Mouse (Mus musculus) embryonic facial prominence, embryonic 13.5 days (tissue): ENCODE results near the gene Apol6. TPM values are rescaled to one million over a fixed set of nuclear protein-coding genes. Genes with fewer than 3 reads are reported as not detected.
A peak's percentile ranks its signal among the peaks of the same experiment; 100 is the strongest.

Source experiments
- ATAC-seq: fragments of 200-750 bp; cut with Nextera tagmentation; 2 replicates; pipeline ENCODE4 v1.8.0; 2017; ENCODE audit warnings: low read depth; ENCODE audit not compliant: insufficient number of reproducible peaks, insufficient read depth, low FRiP score, low TSS enrichment
- H3K27ac ChIP-seq: fragments of 300-500 bp; sonication (generic); 2 replicates; pipeline ENCODE4 v1.5.1; 2015; ENCODE audit warnings: moderate library complexity, mild to moderate bottlenecking, inconsistent platforms
- H3K27me3 ChIP-seq: fragments of 300-500 bp; sonication (generic); 2 replicates; pipeline ENCODE4 v1.6.1; 2015; ENCODE audit warnings: mild to moderate bottlenecking, inconsistent platforms
- H3K36me3 ChIP-seq: fragments of 300-500 bp; sonication (generic); 2 replicates; pipeline ENCODE4 v1.6.1; 2015; ENCODE audit warnings: mild to moderate bottlenecking, inconsistent platforms
- H3K4me1 ChIP-seq: fragments of 300-500 bp; sonication (generic); 2 replicates; pipeline ENCODE4 v1.6.1; 2015; ENCODE audit warnings: inconsistent platforms
- H3K4me2 ChIP-seq: fragments of 300-500 bp; sonication (generic); 2 replicates; pipeline ENCODE4 v1.6.1; 2015; ENCODE audit warnings: moderate library complexity, mild to moderate bottlenecking, inconsistent platforms
- H3K4me3 ChIP-seq: fragments of 300-500 bp; sonication (generic); 2 replicates; pipeline ENCODE4 v1.5.1; 2015; ENCODE audit warnings: mild to moderate bottlenecking, inconsistent platforms
- H3K9ac ChIP-seq: fragments of 300-500 bp; sonication (generic); 2 replicates; pipeline ENCODE4 v1.6.1; 2015; ENCODE audit warnings: mild to moderate bottlenecking, inconsistent platforms
- H3K9me3 ChIP-seq: fragments of 300-500 bp; sonication (generic); 2 replicates; pipeline ENCODE4 v1.6.1; 2016; ENCODE audit warnings: inconsistent platforms
- WGBS: fragments of 180-500 bp; shearing (Covaris S2); methylation state at CpG from one replicate; pipeline ENCODE4 v1.1.7; 2015; ENCODE audit warnings: mixed read lengths; 5-methylcytosine and 5-hydroxymethylcytosine counted together
- polyA plus RNA-seq: library from polyadenylated mRNA; unstranded; fragments of >200 nt; fragmentation: Nextera tagmentation; extraction: Ambion mirVana; gene quantifications from 2 replicates; pipeline ENCODE4 v1.2.1, GENCODE M21; 2015

Gene Apol6
- polyA plus RNA-seq, 1 experiment from 2014 or later = 0.22 TPM

DNA sequence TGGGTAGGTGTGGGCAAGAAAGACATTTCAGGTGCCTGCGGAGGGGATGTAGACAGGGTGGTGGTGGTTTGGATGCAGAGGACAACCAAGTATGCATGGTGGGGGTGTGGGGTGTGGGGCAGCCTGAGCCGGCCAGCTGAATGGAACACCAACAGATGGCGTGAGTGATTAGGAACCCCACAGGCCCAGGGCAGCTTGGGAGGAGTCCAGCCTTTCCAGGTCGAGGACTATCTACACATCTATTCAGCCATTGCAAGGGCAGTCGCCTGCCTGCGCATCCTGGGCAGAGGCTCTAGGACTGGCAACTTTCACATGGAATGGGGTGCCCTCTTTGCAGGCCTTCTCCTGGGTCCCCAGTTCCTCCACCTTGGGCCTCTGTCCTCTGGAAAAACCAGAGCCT lies 10.0 kb upstream of the Apol6 start:
- ATAC-seq = no peak
- 80% methylated on average over 6 of the region's 6 CpGs for WGBS
- H3K4me3 ChIP-seq = no peak overlapping the region
- H3K27ac ChIP-seq = peak overlapping the region; percentile 22; the same call in 1 of the 2 replicates
- no peaks in the 10 kb centered on the region for H3K36me3 ChIP-seq
- peaks cover 39% of the 10 kb centered on the region for H3K4me1 ChIP-seq
- H3K4me2 ChIP-seq = no peak overlapping the region
- no peaks in the 10 kb centered on the region for H3K9me3 ChIP-seq
- H3K27me3 ChIP-seq = no peaks in the 10 kb centered on the region
- no peak overlapping the region for H3K9ac ChIP-seq

DNA sequence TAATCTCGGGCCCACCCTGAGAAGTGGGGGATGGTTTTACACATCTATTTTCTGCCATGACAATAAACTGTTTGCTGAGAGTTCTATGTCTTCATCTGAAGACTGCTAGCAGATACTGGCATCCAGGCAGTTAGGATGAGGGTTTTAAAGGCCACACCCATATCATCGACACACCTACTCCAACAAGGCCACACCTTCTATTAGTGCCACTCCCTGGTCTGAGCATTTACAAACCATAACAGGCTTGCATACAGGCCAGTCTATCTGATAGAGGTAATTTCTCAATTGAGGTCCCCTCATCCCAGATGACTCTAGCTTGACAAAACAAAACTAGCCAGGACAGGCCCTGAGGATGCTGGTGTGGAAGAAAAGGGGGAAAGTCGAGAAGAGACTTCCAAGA lies 8.9 kb upstream of the Apol6 start:
- H3K4me2 ChIP-seq = no peak overlapping the region
- peak overlapping the region; percentile 98 for H3K27ac ChIP-seq
- 79% methylated on average over 3 of the region's 3 CpGs for WGBS
- peak overlapping the region; percentile 11; the same call in 1 of the 2 replicates for H3K9ac ChIP-seq
- H3K4me1 ChIP-seq = peaks cover 46% of the 10 kb centered on the region
- no peaks in the 10 kb centered on the region for H3K9me3 ChIP-seq
- no peaks in the 10 kb centered on the region for H3K36me3 ChIP-seq
- no peaks in the 10 kb centered on the region for H3K27me3 ChIP-seq
- ATAC-seq = no peak
- H3K4me3 ChIP-seq = no peak overlapping the region

DNA sequence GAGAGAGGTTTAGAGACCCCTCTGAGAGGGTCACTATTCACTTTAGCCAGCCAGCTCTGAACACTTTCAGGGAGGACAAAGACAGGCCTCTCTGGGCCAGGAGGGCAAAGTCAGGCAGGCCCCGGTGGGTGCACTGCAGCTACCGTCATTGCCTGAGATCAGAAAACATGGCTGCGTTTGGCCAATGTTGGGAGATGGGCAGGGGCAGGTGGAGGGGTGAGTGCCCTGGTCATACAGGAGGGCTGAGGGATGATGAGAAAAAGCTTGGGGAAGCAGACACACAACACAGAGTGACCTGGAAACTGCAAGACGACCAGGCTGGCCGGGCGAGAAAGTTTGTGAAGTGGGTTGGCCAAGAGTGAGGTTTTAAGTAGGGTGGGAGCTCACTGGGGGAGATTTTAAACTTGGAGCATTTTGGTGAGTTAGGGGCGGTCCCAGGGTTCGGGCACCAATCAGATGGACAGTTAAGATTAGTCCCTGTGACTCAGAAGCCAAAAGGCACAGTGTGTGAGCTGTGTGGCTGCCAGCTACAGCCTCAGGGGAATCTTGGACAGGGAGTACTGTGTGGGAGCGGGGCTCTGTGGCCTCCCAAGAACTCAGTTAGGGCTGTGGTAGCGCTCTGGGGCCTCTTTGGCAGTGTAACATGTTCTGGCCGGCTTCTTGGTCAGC lies 8.1 kb upstream of the Apol6 start:
- H3K9me3 ChIP-seq = no peaks in the 10 kb centered on the region
- H3K4me1 ChIP-seq = peaks cover 50% of the 10 kb centered on the region
- no peak overlapping the region for H3K4me3 ChIP-seq
- H3K36me3 ChIP-seq = no peaks in the 10 kb centered on the region
- peak; percentile 39; the same call in 1 of the 2 replicates for ATAC-seq
- no peaks in the 10 kb centered on the region for H3K27me3 ChIP-seq
- peak overlapping the region; percentile 98 for H3K27ac ChIP-seq
- H3K4me2 ChIP-seq = peak overlapping the region; percentile 2; the same call in 1 of the 2 replicates
- WGBS = 61% methylated on average over 11 of the region's 11 CpGs
- H3K9ac ChIP-seq = peak overlapping the region; percentile 57

DNA sequence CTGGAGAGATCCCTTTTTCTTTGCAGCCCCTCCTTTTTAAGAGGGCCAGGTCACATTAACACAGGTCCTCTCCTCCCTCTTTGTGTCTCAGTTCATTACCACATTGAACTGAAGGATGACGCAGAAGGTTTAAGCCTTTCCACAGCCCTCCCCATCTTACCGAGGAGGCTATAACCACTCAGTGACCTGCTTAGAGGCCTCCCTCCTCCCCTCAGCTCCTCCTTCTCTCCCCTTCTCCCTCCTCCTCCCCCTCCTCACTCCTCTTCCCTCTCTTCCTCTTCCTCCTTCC lies 7.6 kb upstream of the Apol6 start:
- no peak overlapping the region for H3K4me3 ChIP-seq
- H3K4me1 ChIP-seq = peaks cover 50% of the 10 kb centered on the region
- 31% methylated on average over 2 of the region's 2 CpGs for WGBS
- no peaks in the 10 kb centered on the region for H3K27me3 ChIP-seq
- no peak for ATAC-seq
- peak overlapping the region; percentile 98 for H3K27ac ChIP-seq
- H3K36me3 ChIP-seq = no peaks in the 10 kb centered on the region
- peak overlapping the region; percentile 57 for H3K9ac ChIP-seq
- peak overlapping the region; percentile 28; the same call in 1 of the 2 replicates for H3K4me2 ChIP-seq
- H3K9me3 ChIP-seq = no peaks in the 10 kb centered on the region

- Histone ChIP-seq H3K9me3 (no peaks in the 10 kb centered on the region), H3K4me3 (no peak overlapping the region), H3K27ac (peak overlapping the region; percentile 98), H3K4me1 (peaks cover 50% of the 10 kb centered on the region), H3K27me3 (no peaks in the 10 kb centered on the region), H3K4me2 (peak overlapping the region; percentile 28), H3K36me3 (no peaks in the 10 kb centered on the region), H3K9ac (peak overlapping the region; percentile 57)
- 13% methylated on average over 11 of the region's 11 CpGs for WGBS
- ATAC-seq = peak; percentile 85
Observed at GRCm38 (mm10) chr15:77037278-77038161, 7.0 kb upstream of the Apol6 start.

DNA sequence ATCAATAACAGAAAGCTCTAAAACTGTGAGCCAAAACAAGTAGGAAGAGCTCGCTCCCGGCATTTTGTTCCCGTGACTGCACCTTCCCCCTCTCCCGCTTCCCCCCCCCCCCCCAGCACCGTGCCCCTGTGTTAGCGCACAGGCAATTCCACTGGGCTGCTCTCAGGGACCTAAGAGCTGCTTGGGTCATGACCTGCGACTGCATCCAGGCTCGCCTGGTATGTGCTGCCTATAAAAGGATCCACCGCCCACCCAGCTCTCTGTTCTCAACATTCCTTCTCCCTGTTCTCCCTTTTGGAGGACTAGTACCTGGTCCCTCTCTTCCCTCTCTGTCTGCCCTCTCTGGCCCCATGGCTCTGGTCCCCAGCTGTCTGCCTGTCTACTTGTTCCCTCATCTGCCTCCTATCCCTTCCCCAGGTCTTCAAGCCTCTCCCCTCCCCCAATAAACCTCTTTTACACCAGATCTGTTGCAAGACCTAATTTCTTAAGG lies 5.3 kb upstream of the Apol6 start:
- ATAC-seq = no peak
- Histone ChIP-seq H3K4me2 (no peak overlapping the region), H3K4me3 (no peak overlapping the region), H3K4me1 (peaks cover 56% of the 10 kb centered on the region), H3K9ac (no peak overlapping the region), H3K9me3 (no peaks in the 10 kb centered on the region), H3K27me3 (no peaks in the 10 kb centered on the region), H3K36me3 (no peaks in the 10 kb centered on the region), H3K27ac (0 out of 2 replicates have a peak overlapping the region, but pooled peaks have one; percentile 68)
- WGBS = 53% methylated on average over 8 of the region's 9 CpGs

DNA sequence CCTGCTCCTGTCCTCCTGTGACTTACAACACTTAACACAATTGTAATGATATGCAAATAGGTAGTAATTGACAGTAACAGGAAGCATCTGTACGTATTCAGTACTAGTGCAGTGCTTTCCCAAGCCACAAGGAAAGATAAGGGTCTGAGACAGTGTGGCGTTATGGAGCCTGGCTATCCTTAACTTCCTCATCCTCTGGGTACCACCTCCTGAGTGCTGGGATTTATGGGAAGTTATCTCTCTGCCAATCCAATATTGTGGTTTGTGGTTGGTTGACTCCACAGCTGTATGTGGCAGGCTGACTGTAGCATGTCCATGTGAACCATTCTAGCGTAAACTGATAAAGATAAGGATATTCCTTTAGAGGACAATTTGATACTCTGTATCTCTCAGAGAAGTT lies 3.7 kb upstream of the Apol6 start:
- WGBS = 55% methylated on average over 3 of the region's 3 CpGs
- Histone ChIP-seq H3K4me1 (peaks cover 68% of the 10 kb centered on the region), H3K9me3 (no peaks in the 10 kb centered on the region), H3K4me2 (no peak overlapping the region), H3K4me3 (no peak overlapping the region), H3K36me3 (no peaks in the 10 kb centered on the region), H3K9ac (no peak overlapping the region), H3K27me3 (no peaks in the 10 kb centered on the region), H3K27ac (peak overlapping the region; percentile 68)
- ATAC-seq = no peak

GRCm38 (mm10) chr15:77045609-77046008 lies 1.1 kb downstream of the Apol6 start:
- no peak for ATAC-seq
- H3K9ac ChIP-seq = no peak overlapping the region
- peaks cover 25% of the 10 kb centered on the region for H3K4me1 ChIP-seq
- H3K4me3 ChIP-seq = no peak overlapping the region
- H3K36me3 ChIP-seq = no peaks in the 10 kb centered on the region
- 58% methylated on average over 10 of the region's 10 CpGs for WGBS
- no peaks in the 10 kb centered on the region for H3K9me3 ChIP-seq
- no peaks in the 10 kb centered on the region for H3K27me3 ChIP-seq
- no peak overlapping the region for H3K27ac ChIP-seq
- no peak overlapping the region for H3K4me2 ChIP-seq

DNA sequence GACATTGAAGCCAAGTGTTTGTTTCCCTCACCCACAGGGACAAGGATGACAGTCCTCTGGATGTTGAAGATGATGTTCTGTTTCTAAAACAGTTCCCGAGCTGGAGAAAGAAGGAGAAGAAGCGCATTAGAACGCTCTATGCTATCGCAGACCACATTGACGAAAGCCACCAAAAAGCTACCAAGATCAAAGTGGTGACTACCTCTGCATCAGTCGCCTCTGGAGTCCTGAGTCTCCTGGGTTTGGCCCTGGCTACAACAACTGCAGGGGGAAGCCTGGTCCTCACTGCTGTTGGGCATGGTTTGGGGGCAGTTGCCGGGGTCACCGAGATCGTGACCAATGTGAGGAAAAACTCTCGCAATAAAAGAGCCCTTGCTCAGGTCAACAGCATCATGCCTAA lies 6.0 kb downstream of the Apol6 start, which contains the start of gene Mb:
Gene Mb (minus strand): TSS at position 101 of the 400 bp plus-strand sequence.
- no peaks in the 10 kb centered on the region for H3K27me3 ChIP-seq
- no peak within 1 kb of the TSS for H3K4me2 ChIP-seq
- 91% methylated on average over 10 of the region's 10 CpGs for WGBS
- H3K36me3 ChIP-seq = no peaks in the 10 kb centered on the region
- no peak for ATAC-seq
- H3K9me3 ChIP-seq = no peaks in the 10 kb centered on the region
- H3K4me3 ChIP-seq = no peak within 1 kb of the TSS
- H3K27ac ChIP-seq = no peak within 1 kb of the TSS
- no peak within 1 kb of the TSS for H3K9ac ChIP-seq
- peaks cover 7% of the 10 kb centered on the region; the same call in 1 of the 2 replicates for H3K4me1 ChIP-seq

DNA sequence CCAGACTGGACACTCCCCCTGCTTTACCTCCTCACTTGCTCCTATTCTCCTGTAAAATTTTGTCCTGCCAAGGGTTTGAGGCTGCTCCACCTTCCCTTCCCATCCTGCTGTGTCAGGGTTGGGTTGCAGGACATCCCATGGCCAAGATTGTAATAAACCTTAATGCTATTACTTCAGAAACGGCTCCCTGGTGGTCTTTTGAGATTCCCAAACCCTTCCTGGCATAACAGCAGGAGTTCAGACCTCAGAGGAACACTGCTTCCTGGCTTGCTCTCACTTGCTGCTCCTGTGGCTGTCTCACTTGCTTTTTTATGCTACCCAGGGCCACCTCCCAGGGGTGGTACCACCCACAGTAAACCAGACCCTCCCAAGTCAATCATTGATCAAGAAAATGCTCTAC lies 7.6 kb downstream of the Apol6 start:
- no peak overlapping the region for H3K9ac ChIP-seq
- no peak overlapping the region for H3K4me3 ChIP-seq
- H3K4me2 ChIP-seq = no peak overlapping the region
- no peaks in the 10 kb centered on the region for H3K9me3 ChIP-seq
- H3K27ac ChIP-seq = no peak overlapping the region
- ATAC-seq = no peak
- WGBS = 48% methylated on average over 1 of the region's 1 CpGs
- peaks cover 14% of the 10 kb centered on the region; the same call in 1 of the 2 replicates for H3K4me1 ChIP-seq
- no peaks in the 10 kb centered on the region for H3K27me3 ChIP-seq
- H3K36me3 ChIP-seq = no peaks in the 10 kb centered on the region

DNA sequence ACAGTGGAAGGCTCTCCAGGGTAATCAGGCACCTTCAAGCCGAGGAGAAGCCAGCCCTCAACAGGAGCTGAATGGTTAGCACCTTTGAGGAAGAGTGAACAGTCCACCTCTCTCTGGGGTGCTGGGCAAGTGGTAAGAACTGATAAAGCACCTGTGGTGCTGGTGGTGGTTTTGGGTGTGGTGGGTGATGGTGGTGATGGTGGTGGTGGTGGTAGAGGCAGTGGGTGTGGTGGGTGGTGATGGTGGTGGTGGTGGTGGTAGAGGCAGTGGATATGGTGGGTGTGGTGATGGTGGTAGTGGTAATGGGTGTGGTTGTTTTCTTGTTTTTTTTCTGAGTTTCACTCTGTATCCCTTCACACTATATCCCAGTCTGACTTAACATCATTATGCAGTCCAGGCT lies 8.5 kb downstream of the Apol6 start:
- H3K27ac ChIP-seq = no peak overlapping the region
- no peak overlapping the region for H3K4me2 ChIP-seq
- no peak overlapping the region for H3K9ac ChIP-seq
- H3K27me3 ChIP-seq = no peaks in the 10 kb centered on the region
- peaks cover 17% of the 10 kb centered on the region; the same call in 1 of the 2 replicates for H3K4me1 ChIP-seq
- H3K36me3 ChIP-seq = no peaks in the 10 kb centered on the region
- WGBS = 80% methylated on average over 1 of the region's 1 CpGs
- ATAC-seq = no peak
- H3K4me3 ChIP-seq = no peak overlapping the region
- H3K9me3 ChIP-seq = no peaks in the 10 kb centered on the region
